ENCODE assay signal across 19 mouse cellular contexts in genomic region chrX:23810365-23810764, GRCm38 (mm10).
"Had no signal": no experiment of that assay in that cellular context is flagged by ENCODE, and none has a peak within 500 bp of the region (broad histone marks: within the 10 kb centered on the region; RNA-seq: fewer than 3 reads in every experiment).

No protein-coding gene starts in this region.

- DNase-seq: kidney, adult 18-20 months; kidney, adult 9 months; kidney, postnatal 14 days; kidney, postnatal 4 days; liver; lung, adult 18-20 months; lung, postnatal 10 days; lung, postnatal 36 days; midbrain, embryonic 14.5 days; thymus, adult 18-20 months; thymus, postnatal 25 days had no signal

- H3K36me3 ChIP-seq: limb, embryonic 10.5 days; limb, embryonic 13.5 days; liver, embryonic 12.5 days; liver, embryonic 15.5 days; lung, embryonic 15.5 days; neural tube, embryonic 13.5 days had no signal

- H3K27ac ChIP-seq: limb, embryonic 10.5 days; limb, embryonic 13.5 days; liver, embryonic 12.5 days; liver, embryonic 15.5 days; lung, embryonic 15.5 days; neural tube, embryonic 13.5 days had no signal

- H3K4me3 ChIP-seq: limb, embryonic 10.5 days; limb, embryonic 13.5 days; liver, embryonic 12.5 days; liver, embryonic 15.5 days; lung, embryonic 15.5 days; megakaryocyte, embryonic 14.5 days; neural tube, embryonic 13.5 days had no signal

- H3K9ac ChIP-seq: limb, embryonic 13.5 days; liver, embryonic 12.5 days; liver, embryonic 15.5 days; lung, embryonic 15.5 days; neural tube, embryonic 13.5 days had no signal

- H3K4me2 ChIP-seq: limb, embryonic 13.5 days; liver, embryonic 12.5 days; liver, embryonic 15.5 days; lung, embryonic 15.5 days; midbrain, embryonic 11.5 days; neural tube, embryonic 13.5 days had no signal

- ATAC-seq: liver, embryonic 12.5 days had no signal

- H3K9me3 ChIP-seq: limb, embryonic 10.5 days; limb, embryonic 13.5 days; liver, embryonic 12.5 days; liver, embryonic 15.5 days; lung, embryonic 15.5 days; megakaryocyte, embryonic 14.5 days; neural tube, embryonic 13.5 days had no signal

- H3K27me3 ChIP-seq: limb, embryonic 13.5 days; liver, embryonic 12.5 days; liver, embryonic 15.5 days; lung, embryonic 15.5 days; megakaryocyte, embryonic 14.5 days; neural tube, embryonic 13.5 days had no signal

- H3K4me1 ChIP-seq: limb, embryonic 10.5 days; limb, embryonic 13.5 days; liver, embryonic 12.5 days; liver, embryonic 15.5 days; lung, embryonic 15.5 days; megakaryocyte, embryonic 14.5 days; neural tube, embryonic 13.5 days had no signal
